Mouse (Mus musculus) forebrain, embryonic 13.5 days (tissue): ENCODE measurements around the gene Arap2. TPM values are rescaled to one million over a fixed set of nuclear protein-coding genes. Genes with fewer than 3 reads are reported as not detected.

ENCODE experiments used
- ATAC-seq: fragments of 200-750 bp; cut with Nextera tagmentation; 2 replicates; pipeline ENCODE4 v1.8.0; 2017
- H3K27ac ChIP-seq: fragments of 300-500 bp; sonication (generic); 2 replicates; pipeline ENCODE4 v1.5.1; 2015; ENCODE audit warnings: inconsistent platforms, mild to moderate bottlenecking, moderate library complexity
- H3K27me3 ChIP-seq: fragments of 300-500 bp; sonication (generic); 2 replicates; pipeline ENCODE4 v1.6.1; 2015; ENCODE audit warnings: mild to moderate bottlenecking, inconsistent platforms
- H3K36me3 ChIP-seq: fragments of 300-500 bp; sonication (generic); 2 replicates; pipeline ENCODE4 v1.6.1; 2015; ENCODE audit warnings: mild to moderate bottlenecking, inconsistent platforms; ENCODE audit not compliant: poor library complexity, severe bottlenecking
- H3K4me1 ChIP-seq: fragments of 300-500 bp; sonication (generic); 2 replicates; pipeline ENCODE4 v1.6.1; 2015; ENCODE audit warnings: inconsistent platforms
- H3K4me2 ChIP-seq: fragments of 300-500 bp; sonication (generic); 2 replicates; pipeline ENCODE4 v1.6.1; 2015; ENCODE audit warnings: inconsistent platforms, mild to moderate bottlenecking, moderate library complexity
- H3K4me3 ChIP-seq: fragments of 300-500 bp; sonication (generic); 2 replicates; pipeline ENCODE4 v1.5.1; 2015; ENCODE audit warnings: mild to moderate bottlenecking, inconsistent platforms
- H3K9ac ChIP-seq: fragments of 300-500 bp; sonication (generic); 2 replicates; pipeline ENCODE4 v1.6.1; 2015; ENCODE audit warnings: mild to moderate bottlenecking, inconsistent platforms
- H3K9me3 ChIP-seq: fragments of 300-500 bp; sonication (generic); replicated peaks from 2 replicates; pipeline ENCODE4 v1.6.1; 2016; ENCODE audit warnings: inconsistent platforms
- WGBS: fragments of 180-500 bp; shearing (Covaris S2); methylation state at CpG from one replicate; pipeline ENCODE4 v1.1.7; 2015; 5-methylcytosine and 5-hydroxymethylcytosine counted together
- polyA plus RNA-seq: library from polyadenylated mRNA; unstranded; fragments of >200 nt; fragmentation: Nextera tagmentation; extraction: Ambion mirVana; gene quantifications from 2 replicates; pipeline ENCODE4 v1.2.1, GENCODE M21; 2015

The Arap2 gene
- polyA plus RNA-seq, result 1.7 and 3.5 TPM in 2 replicates

- Histone ChIP-seq H3K36me3 (no peaks in the 10 kb centered on the region), H3K27me3 (peaks cover 7% of the 10 kb centered on the region; the same call in 1 of the 2 replicates), H3K27ac (no peak within 1 kb of the TSS), H3K4me3 (peak within 1 kb of the TSS; percentile 63), H3K9ac (peak within 1 kb of the TSS; percentile 69), H3K9me3 (no peaks in the 10 kb centered on the region), H3K4me1 (peaks cover 5% of the 10 kb centered on the region; the same call in 1 of the 2 replicates), H3K4me2 (peak within 1 kb of the TSS; percentile 87)
- peak; percentile 90 for ATAC-seq
- WGBS, result under 1% methylated on average over 71 of the region's 106 CpGs
Observed at GRCm38 (mm10) chr5:62765784-62766701, at the start of gene Arap2. Gene Arap2, minus strand, starts transcription at chr5:62766159.

GRCm38 (mm10) chr5:62815741-62816140 is 49.8 kb upstream of the Arap2 start:
- Histone ChIP-seq H3K27ac (no peak overlapping the region), H3K4me2 (no peak overlapping the region), H3K4me1 (no peaks in the 10 kb centered on the region), H3K36me3 (no peaks in the 10 kb centered on the region), H3K9ac (no peak overlapping the region), H3K4me3 (no peak overlapping the region), H3K27me3 (no peaks in the 10 kb centered on the region), H3K9me3 (no peaks in the 10 kb centered on the region)
- no peak for ATAC-seq
- WGBS, result 97% methylated on average over 1 of the region's 1 CpGs

DNA sequence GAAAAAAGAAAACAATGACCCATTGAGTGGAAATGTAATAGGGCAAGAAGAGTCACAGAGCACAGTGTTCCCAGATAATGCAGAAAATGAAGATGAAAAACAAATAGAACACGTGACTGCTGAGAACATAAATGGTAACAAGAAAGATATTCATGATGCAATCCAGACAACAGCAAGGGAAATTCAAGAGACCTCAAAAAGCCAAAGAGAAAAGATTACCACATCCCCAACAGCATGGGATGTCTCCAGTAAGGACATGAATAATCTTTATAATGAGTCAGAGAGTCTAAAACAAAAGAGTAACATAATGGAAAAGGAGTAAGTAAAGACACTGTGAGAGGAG is 48.1 kb upstream of the Arap2 start:
- H3K4me2 ChIP-seq, result no peak overlapping the region
- H3K9ac ChIP-seq, result no peak overlapping the region
- H3K27ac ChIP-seq, result no peak overlapping the region
- H3K9me3 ChIP-seq, result no peaks in the 10 kb centered on the region
- ATAC-seq, result 0 out of 2 replicates have a peak, but pooled peaks have one; percentile 3
- H3K27me3 ChIP-seq, result no peaks in the 10 kb centered on the region
- H3K4me1 ChIP-seq, result no peaks in the 10 kb centered on the region
- no peak overlapping the region for H3K4me3 ChIP-seq
- H3K36me3 ChIP-seq, result no peaks in the 10 kb centered on the region
- WGBS, result 67% methylated on average over 1 of the region's 1 CpGs

GRCm38 (mm10) chr5:62813402-62814071 is 47.6 kb upstream of the Arap2 start, which contains the start of gene Dthd1:
Gene Dthd1, plus strand, starts transcription at chr5:62813823.
- no peak within 1 kb of the TSS for H3K27ac ChIP-seq
- no peak within 1 kb of the TSS for H3K9ac ChIP-seq
- H3K4me1 ChIP-seq, result no peaks in the 10 kb centered on the region
- no peaks in the 10 kb centered on the region for H3K9me3 ChIP-seq
- no peaks in the 10 kb centered on the region for H3K27me3 ChIP-seq
- WGBS, result 82% methylated on average over 6 of the region's 6 CpGs
- H3K36me3 ChIP-seq, result no peaks in the 10 kb centered on the region
- ATAC-seq, result peak; percentile 43; the same call in 1 of the 2 replicates
- H3K4me2 ChIP-seq, result no peak within 1 kb of the TSS
- no peak within 1 kb of the TSS for H3K4me3 ChIP-seq

DNA sequence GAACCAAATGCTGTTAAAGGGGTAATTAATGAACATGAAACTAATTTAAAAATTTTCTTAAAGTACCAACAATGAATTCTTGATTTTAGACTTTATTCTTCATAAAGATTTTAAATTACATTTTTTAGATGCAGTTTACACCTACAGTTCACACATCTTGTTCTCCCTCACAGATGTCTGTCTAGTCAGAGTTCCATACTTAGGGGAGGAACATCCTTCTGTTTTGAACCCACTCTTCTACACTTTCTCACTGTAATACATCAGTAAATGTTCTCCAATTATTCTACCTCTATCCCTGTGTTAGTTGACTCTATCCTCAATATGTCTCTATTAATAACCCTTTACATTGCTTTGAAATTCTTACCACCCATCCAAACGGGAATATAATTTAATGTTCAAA is 26.8 kb upstream of the Arap2 start:
- H3K4me1 ChIP-seq, result no peaks in the 10 kb centered on the region
- ATAC-seq, result no peak
- no peaks in the 10 kb centered on the region for H3K9me3 ChIP-seq
- no peak overlapping the region for H3K9ac ChIP-seq
- no peak overlapping the region for H3K27ac ChIP-seq
- H3K4me2 ChIP-seq, result no peak overlapping the region
- no peak overlapping the region for H3K4me3 ChIP-seq
- H3K27me3 ChIP-seq, result no peaks in the 10 kb centered on the region
- WGBS, result 90% methylated on average over 1 of the region's 1 CpGs
- no peaks in the 10 kb centered on the region for H3K36me3 ChIP-seq

GRCm38 (mm10) chr5:62790921-62791564 is 25.1 kb upstream of the Arap2 start:
- H3K27me3 ChIP-seq, result no peaks in the 10 kb centered on the region

GRCm38 (mm10) chr5:62786809-62787208 is 20.9 kb upstream of the Arap2 start:
- H3K4me1 ChIP-seq, result no peaks in the 10 kb centered on the region
- WGBS, result 84% methylated on average over 3 of the region's 3 CpGs
- ATAC-seq, result no peak
- no peak overlapping the region for H3K4me3 ChIP-seq
- no peak overlapping the region for H3K27ac ChIP-seq
- H3K36me3 ChIP-seq, result no peaks in the 10 kb centered on the region
- H3K27me3 ChIP-seq, result no peaks in the 10 kb centered on the region
- no peaks in the 10 kb centered on the region for H3K9me3 ChIP-seq
- H3K9ac ChIP-seq, result no peak overlapping the region
- H3K4me2 ChIP-seq, result no peak overlapping the region

More at GRCm38 (mm10) chr5:62790921-62791564, 25.1 kb upstream of the Arap2 start:
- Histone ChIP-seq H3K9ac (no peak overlapping the region), H3K4me3 (no peak overlapping the region), H3K27ac (no peak overlapping the region), H3K4me1 (no peaks in the 10 kb centered on the region), H3K36me3 (no peaks in the 10 kb centered on the region), H3K4me2 (no peak overlapping the region), H3K9me3 (no peaks in the 10 kb centered on the region)
- no peak for ATAC-seq
- 96% methylated on average over 5 of the region's 5 CpGs for WGBS

DNA sequence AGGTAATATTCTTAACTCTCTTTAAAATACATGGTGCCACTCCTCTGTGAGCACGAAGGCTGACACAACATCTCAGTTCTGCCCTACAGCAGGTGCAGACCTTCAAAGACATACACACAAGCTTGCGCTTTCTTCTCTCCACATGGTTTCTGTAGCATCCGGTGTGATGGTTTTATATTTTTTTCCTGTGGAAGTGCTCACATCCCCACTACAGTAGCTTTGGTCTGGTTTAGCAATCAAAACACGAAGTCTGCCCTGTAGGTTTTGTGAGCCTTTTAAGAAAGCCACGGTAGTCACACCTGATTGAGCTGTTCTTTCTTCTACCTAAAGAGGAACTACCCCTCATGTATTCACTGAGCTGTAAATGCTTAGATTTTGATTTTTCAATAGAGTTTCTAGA is 12.7 kb upstream of the Arap2 start:
- Histone ChIP-seq H3K36me3 (no peaks in the 10 kb centered on the region), H3K4me2 (no peak overlapping the region), H3K9me3 (no peaks in the 10 kb centered on the region), H3K4me3 (no peak overlapping the region), H3K9ac (no peak overlapping the region), H3K27me3 (no peaks in the 10 kb centered on the region), H3K4me1 (no peaks in the 10 kb centered on the region), H3K27ac (no peak overlapping the region)
- ATAC-seq, result no peak
- 70% methylated on average over 5 of the region's 5 CpGs for WGBS

DNA sequence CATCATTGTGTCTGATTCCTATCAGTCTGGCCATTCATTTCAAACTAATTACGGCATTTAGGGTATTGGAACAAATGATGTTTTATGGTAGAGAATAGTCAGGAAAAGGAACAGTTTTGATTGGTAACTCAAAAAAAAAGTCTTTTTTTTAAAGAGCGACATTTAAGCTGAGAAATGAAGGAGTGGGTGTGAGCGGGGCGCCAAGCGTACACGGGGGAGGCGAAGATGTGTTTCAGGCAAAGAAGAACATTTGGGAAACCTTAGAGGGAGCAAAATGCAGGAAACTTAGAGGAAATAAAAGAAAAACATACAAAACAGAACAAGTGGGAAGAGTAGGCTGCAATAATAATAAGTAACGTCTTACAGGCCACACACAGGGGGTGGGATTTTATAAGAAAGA is 11.8 kb upstream of the Arap2 start:
- Histone ChIP-seq H3K27ac (no peak overlapping the region), H3K4me3 (no peak overlapping the region), H3K9me3 (no peaks in the 10 kb centered on the region), H3K9ac (no peak overlapping the region), H3K4me2 (no peak overlapping the region), H3K27me3 (no peaks in the 10 kb centered on the region), H3K4me1 (no peaks in the 10 kb centered on the region), H3K36me3 (no peaks in the 10 kb centered on the region)
- no peak for ATAC-seq
- WGBS, result 87% methylated on average over 8 of the region's 8 CpGs

DNA sequence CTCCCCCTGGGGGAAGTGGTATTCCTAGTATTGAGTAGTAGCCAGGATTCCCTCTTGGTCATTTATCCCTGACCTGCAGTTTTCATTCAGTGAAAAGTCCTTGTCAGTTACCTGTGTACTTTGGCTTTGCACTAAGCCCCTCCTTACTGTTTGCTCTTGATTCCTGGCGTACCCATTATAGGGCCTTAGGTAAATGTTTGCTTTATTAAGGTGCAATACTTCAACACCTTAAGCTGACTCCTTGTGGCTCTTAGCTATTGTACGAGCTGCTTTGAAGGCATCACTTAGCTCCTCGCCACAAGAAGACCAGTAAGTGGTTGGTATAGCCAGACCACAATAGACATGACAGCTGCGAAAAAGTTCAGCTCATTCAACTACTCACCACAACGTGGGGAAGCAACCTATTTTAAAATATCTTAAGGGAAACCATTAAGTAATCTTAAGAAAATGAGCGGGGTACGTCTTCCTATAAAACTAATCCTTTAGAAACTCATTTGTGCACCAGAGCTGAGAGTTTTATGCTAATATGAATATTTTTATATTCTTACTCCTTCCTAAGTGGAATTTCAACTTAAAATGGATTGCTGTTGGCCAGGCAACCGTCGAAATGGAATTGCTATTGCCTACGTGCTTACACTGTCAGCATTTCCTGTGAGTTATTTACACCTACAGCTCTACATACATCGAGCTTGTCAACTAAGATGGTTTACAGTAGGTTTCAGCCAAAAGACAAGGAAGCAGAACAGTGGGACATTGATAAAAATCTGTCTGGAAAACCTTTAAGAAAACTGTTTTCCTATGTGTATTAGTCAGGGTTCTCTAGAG is 6.0 kb upstream of the Arap2 start:
- Histone ChIP-seq H3K4me1 (no peaks in the 10 kb centered on the region), H3K36me3 (no peaks in the 10 kb centered on the region), H3K27ac (no peak overlapping the region), H3K4me2 (no peak overlapping the region), H3K27me3 (peaks cover under 1% of the 10 kb centered on the region; the same call in 1 of the 2 replicates), H3K4me3 (no peak overlapping the region), H3K9ac (no peak overlapping the region), H3K9me3 (no peaks in the 10 kb centered on the region)
- no peak for ATAC-seq
- WGBS, result 90% methylated on average over 11 of the region's 11 CpGs

GRCm38 (mm10) chr5:62765459-62765783 is 538 bp downstream of the Arap2 start:
- Histone ChIP-seq H3K9me3 (no peaks in the 10 kb centered on the region), H3K4me2 (peak overlapping the region; percentile 87), H3K27ac (no peak overlapping the region), H3K27me3 (peaks cover 7% of the 10 kb centered on the region; the same call in 1 of the 2 replicates), H3K4me1 (peaks cover 5% of the 10 kb centered on the region; the same call in 1 of the 2 replicates), H3K4me3 (peak overlapping the region; percentile 63), H3K9ac (peak overlapping the region; percentile 69), H3K36me3 (no peaks in the 10 kb centered on the region)
- ATAC-seq, result peak; percentile 46; the same call in 1 of the 2 replicates
- WGBS, result 15% methylated on average over 5 of the region's 5 CpGs
